Mouse (Mus musculus): ENCODE data around the gene Tpsg1. TPM values are rescaled to one million over a fixed set of nuclear protein-coding genes. Genes with fewer than 3 reads are reported as not detected.

The Tpsg1 gene
- polyA plus RNA-seq, 1 experiment from 2014 or later, result 13.3 TPM

DNA sequence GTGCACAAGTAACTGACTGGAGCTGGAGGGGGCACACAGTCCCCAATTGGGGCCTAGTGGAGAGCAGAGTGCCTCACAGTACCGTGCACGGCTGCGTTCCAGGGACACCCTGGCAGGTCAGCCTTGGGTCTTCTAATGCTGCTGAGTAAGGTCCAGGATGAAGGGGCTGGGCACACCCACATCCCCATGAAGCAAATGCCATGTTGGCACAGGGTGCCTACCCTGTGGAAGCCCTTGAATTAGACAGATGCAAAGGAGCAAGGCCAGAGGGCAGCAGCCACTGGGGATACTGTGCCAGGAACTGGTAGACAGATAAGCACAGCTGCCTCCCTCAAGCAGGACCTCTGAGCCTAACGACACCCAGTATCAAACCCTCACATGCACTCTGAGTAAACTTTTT lies 25.5 kb downstream of the Tpsg1 start:
- no peak for TF ChIP-seq CTCF (IDR thresholded peaks at IDR 0.05; ENCODE audit: low read depth)
- H3K9ac ChIP-seq (ENCODE audit: low read depth, low read length), result no peak overlapping the region
- 84% methylated on average over 4 of the region's 4 CpGs for WGBS
- ATAC-seq, result no peak
- H3K36me3 ChIP-seq (ENCODE audit: control insufficient read depth, insufficient read depth), result no peaks in the 10 kb centered on the region; the same call in 1 of the 2 replicates
- no peaks in the 10 kb centered on the region for H3K4me1 ChIP-seq (replicated peaks; ENCODE audit: control insufficient read depth, insufficient read depth, low read length)
- no peak overlapping the region for H3K4me2 ChIP-seq (replicated peaks; ENCODE audit: low read depth)
- no peaks in the 10 kb centered on the region for H3K27me3 ChIP-seq (replicated peaks; ENCODE audit: control insufficient read depth, insufficient read depth, low read length)
- H3K4me3 ChIP-seq (ENCODE audit: low read depth, low read length), result no peak overlapping the region
- no peaks in the 10 kb centered on the region for H3K9me3 ChIP-seq (ENCODE audit: control insufficient read depth)
- H3K27ac ChIP-seq (ENCODE audit: low read depth, low read length), result no peak overlapping the region

DNA sequence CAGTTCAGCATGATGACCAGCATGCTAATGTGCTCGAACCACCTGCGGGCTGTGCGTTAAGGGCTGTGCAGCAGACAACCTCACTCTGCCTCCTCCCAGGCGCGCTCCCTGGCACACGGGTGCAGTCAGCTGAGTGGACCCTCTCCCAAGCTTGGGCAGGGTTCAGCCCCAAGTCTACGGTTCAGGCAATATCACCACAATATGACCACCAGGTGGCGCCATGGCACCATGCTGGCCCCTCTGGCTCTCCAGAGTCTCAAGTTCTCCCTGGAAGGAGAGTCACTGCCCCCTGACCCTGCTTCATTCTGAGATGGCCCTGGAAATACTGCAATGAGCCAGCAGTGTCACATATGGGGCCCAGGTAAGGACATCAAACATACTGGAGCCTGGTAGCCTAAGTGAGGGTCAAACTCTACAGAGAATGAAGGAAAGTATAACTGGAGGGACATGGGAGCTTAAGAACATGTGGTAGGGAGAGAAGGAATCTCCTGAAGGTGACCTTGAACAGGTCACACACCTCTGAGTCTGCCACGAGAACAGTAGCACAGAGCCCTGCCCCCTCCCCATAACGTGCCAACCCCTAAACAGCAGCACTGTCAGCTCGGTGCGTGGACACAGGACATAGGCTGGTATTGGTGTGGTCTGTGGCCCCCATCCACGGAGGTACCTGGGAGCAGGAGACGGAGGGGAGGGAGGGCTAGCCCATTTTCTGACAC lies 28.9 kb downstream of the Tpsg1 start:
- 0 out of 2 replicates have a peak, but pooled peaks have one; percentile 23 for ATAC-seq
- Histone ChIP-seq H3K9me3 (ENCODE audit: control insufficient read depth) (no peaks in the 10 kb centered on the region), H3K27ac (ENCODE audit: low read depth, low read length) (no peak overlapping the region), H3K27me3 (replicated peaks; ENCODE audit: control insufficient read depth, insufficient read depth, low read length) (no peaks in the 10 kb centered on the region), H3K36me3 (ENCODE audit: control insufficient read depth, insufficient read depth) (no peaks in the 10 kb centered on the region), H3K4me1 (replicated peaks; ENCODE audit: control insufficient read depth, insufficient read depth, low read length) (no peaks in the 10 kb centered on the region), H3K4me2 (replicated peaks; ENCODE audit: low read depth) (no peak overlapping the region), H3K9ac (ENCODE audit: low read depth, low read length) (no peak overlapping the region), H3K4me3 (ENCODE audit: low read depth, low read length) (no peak overlapping the region)
- TF ChIP-seq CTCF (IDR thresholded peaks at IDR 0.05; ENCODE audit: low read depth), result peak; percentile 98
- 35% methylated on average over 14 of the region's 14 CpGs for WGBS

DNA sequence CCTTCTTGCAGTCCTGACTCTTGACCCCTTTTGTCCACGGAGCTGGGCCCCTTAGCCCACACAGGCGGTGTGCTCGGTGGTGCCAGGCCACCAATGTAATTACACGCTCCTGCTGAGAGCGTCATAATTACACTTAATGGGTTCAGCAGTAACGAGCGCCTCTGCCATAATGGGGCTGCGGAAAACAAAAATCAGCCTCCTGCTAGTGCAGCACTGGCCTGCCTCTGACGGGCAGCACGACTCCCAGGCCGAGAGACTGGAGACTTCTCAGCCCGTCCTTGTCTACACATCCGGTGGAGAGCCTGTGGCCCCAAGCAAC lies 29.4 kb downstream of the Tpsg1 start:
- H3K4me2 ChIP-seq (replicated peaks; ENCODE audit: low read depth), result no peak overlapping the region
- no peaks in the 10 kb centered on the region for H3K27me3 ChIP-seq (replicated peaks; ENCODE audit: control insufficient read depth, insufficient read depth, low read length)
- no peak overlapping the region for H3K9ac ChIP-seq (ENCODE audit: low read depth, low read length)
- WGBS, result 72% methylated on average over 13 of the region's 13 CpGs
- ATAC-seq, result no peak
- no peak overlapping the region for H3K27ac ChIP-seq (ENCODE audit: low read depth, low read length)
- no peaks in the 10 kb centered on the region for H3K9me3 ChIP-seq (ENCODE audit: control insufficient read depth)
- H3K4me3 ChIP-seq (ENCODE audit: low read depth, low read length), result no peak overlapping the region
- TF ChIP-seq CTCF (IDR thresholded peaks at IDR 0.05; ENCODE audit: low read depth), result no peak
- H3K4me1 ChIP-seq (replicated peaks; ENCODE audit: control insufficient read depth, insufficient read depth, low read length), result no peaks in the 10 kb centered on the region
- no peaks in the 10 kb centered on the region for H3K36me3 ChIP-seq (ENCODE audit: control insufficient read depth, insufficient read depth)

DNA sequence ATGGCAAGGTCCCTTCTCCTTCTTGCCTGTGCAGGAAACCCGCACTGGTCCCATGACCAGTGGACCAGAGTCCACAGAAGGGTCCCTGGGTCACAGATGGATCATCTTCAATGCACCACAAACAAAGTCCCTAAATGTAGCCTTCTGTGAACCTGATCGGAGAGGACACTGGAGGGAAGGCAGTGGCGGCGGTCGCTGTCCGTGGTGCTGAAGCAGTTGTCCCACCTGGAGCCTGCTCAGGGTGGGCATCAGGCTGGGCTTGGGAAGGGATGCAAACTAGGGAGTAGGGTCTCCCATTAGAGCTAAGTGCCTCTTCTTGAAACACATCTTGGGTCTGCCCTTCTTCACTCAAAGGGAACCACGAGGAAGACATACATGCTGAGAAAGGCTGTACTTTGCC lies 31.4 kb downstream of the Tpsg1 start:
- 5% methylated on average over 7 of the region's 7 CpGs for WGBS

DNA sequence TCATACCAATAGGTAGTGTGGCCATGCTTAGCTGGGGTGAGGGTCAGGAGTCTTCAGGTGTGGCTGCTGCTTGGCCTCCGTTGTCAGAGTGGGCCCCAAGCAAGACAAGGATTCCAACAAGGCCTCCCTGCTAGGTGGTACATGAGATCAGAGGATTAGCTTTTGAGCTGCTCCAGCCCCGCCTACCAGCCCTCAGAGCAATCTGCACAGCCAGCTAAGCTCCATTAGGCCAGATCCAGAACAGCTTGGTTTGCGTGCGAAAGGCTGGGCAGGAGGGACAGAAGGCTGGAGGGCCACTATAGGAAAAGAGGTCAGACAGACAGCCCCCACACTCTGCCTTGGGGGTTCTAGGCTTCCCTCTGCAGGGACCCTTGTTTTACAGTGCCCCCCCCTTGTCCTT lies 32.4 kb downstream of the Tpsg1 start:
- no peak for TF ChIP-seq CTCF (IDR thresholded peaks at IDR 0.05; ENCODE audit: low read depth)
- Histone ChIP-seq H3K4me1 (replicated peaks; ENCODE audit: control insufficient read depth, insufficient read depth, low read length) (0 out of 2 replicates have a peak, but pooled peaks cover 2% of the 10 kb centered on the region), H3K27ac (ENCODE audit: low read depth, low read length) (no peak overlapping the region), H3K9me3 (ENCODE audit: control insufficient read depth) (no peaks in the 10 kb centered on the region), H3K36me3 (ENCODE audit: control insufficient read depth, insufficient read depth) (no peaks in the 10 kb centered on the region), H3K4me2 (replicated peaks; ENCODE audit: low read depth) (no peak overlapping the region), H3K27me3 (replicated peaks; ENCODE audit: control insufficient read depth, insufficient read depth, low read length) (no peaks in the 10 kb centered on the region), H3K9ac (ENCODE audit: low read depth, low read length) (no peak overlapping the region), H3K4me3 (ENCODE audit: low read depth, low read length) (no peak overlapping the region)
- WGBS, result 57% methylated on average over 4 of the region's 4 CpGs
- no peak for ATAC-seq

More for the DNA sequence above, 31.4 kb downstream of the Tpsg1 start:
- no peak for ATAC-seq
- H3K27ac ChIP-seq (ENCODE audit: low read depth, low read length), result no peak overlapping the region
- no peak for TF ChIP-seq CTCF (IDR thresholded peaks at IDR 0.05; ENCODE audit: low read depth)
- no peaks in the 10 kb centered on the region for H3K27me3 ChIP-seq (replicated peaks; ENCODE audit: control insufficient read depth, insufficient read depth, low read length)
- no peak overlapping the region for H3K9ac ChIP-seq (ENCODE audit: low read depth, low read length)
- no peaks in the 10 kb centered on the region for H3K36me3 ChIP-seq (ENCODE audit: control insufficient read depth, insufficient read depth)
- H3K9me3 ChIP-seq (ENCODE audit: control insufficient read depth), result no peaks in the 10 kb centered on the region
- no peak overlapping the region for H3K4me2 ChIP-seq (replicated peaks; ENCODE audit: low read depth)
- H3K4me1 ChIP-seq (replicated peaks; ENCODE audit: control insufficient read depth, insufficient read depth, low read length), result 0 out of 2 replicates have a peak, but pooled peaks cover 2% of the 10 kb centered on the region
- H3K4me3 ChIP-seq (ENCODE audit: low read depth, low read length), result no peak overlapping the region

DNA sequence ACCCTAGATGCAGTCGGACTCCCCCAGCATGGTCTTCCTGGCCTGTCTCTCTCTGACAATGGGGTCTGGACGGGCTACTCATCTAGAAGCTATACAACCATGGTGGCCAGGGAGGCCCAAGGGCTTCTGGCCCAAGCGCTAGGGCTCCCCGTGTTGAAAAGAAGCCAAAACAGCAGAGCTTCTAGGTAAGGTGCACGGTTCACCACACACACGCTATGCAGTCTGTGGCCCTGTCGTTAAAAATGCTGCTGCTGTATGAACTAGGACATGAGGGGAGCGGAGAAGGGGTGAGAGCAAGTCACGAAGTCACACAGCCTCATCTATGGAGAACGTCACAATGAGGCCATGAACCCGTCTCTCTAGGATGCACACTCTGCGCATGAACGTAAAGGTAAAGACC lies 33.2 kb downstream of the Tpsg1 start:
- H3K27ac ChIP-seq (ENCODE audit: low read depth, low read length), result no peak overlapping the region
- WGBS, result 88% methylated on average over 13 of the region's 13 CpGs
- TF ChIP-seq CTCF (IDR thresholded peaks at IDR 0.05; ENCODE audit: low read depth), result no peak
- no peak overlapping the region for H3K9ac ChIP-seq (ENCODE audit: low read depth, low read length)
- H3K9me3 ChIP-seq (ENCODE audit: control insufficient read depth), result no peaks in the 10 kb centered on the region
- H3K36me3 ChIP-seq (ENCODE audit: control insufficient read depth, insufficient read depth), result no peaks in the 10 kb centered on the region
- ATAC-seq, result no peak
- H3K4me2 ChIP-seq (replicated peaks; ENCODE audit: low read depth), result no peak overlapping the region
- H3K4me1 ChIP-seq (replicated peaks; ENCODE audit: control insufficient read depth, insufficient read depth, low read length), result 0 out of 2 replicates have a peak, but pooled peaks cover 2% of the 10 kb centered on the region
- H3K27me3 ChIP-seq (replicated peaks; ENCODE audit: control insufficient read depth, insufficient read depth, low read length), result no peaks in the 10 kb centered on the region
- no peak overlapping the region for H3K4me3 ChIP-seq (ENCODE audit: low read depth, low read length)
